Mouse (Mus musculus) layer of hippocampus, adult 11-12 months (tissue): ENCODE results near the gene Timm13.

Experiments used
- DNase-seq: peaks from one replicate; pipeline ENCODE4 v3.0.0; 2022; ENCODE audit warnings: low spot score

Gene Timm13

DNA sequence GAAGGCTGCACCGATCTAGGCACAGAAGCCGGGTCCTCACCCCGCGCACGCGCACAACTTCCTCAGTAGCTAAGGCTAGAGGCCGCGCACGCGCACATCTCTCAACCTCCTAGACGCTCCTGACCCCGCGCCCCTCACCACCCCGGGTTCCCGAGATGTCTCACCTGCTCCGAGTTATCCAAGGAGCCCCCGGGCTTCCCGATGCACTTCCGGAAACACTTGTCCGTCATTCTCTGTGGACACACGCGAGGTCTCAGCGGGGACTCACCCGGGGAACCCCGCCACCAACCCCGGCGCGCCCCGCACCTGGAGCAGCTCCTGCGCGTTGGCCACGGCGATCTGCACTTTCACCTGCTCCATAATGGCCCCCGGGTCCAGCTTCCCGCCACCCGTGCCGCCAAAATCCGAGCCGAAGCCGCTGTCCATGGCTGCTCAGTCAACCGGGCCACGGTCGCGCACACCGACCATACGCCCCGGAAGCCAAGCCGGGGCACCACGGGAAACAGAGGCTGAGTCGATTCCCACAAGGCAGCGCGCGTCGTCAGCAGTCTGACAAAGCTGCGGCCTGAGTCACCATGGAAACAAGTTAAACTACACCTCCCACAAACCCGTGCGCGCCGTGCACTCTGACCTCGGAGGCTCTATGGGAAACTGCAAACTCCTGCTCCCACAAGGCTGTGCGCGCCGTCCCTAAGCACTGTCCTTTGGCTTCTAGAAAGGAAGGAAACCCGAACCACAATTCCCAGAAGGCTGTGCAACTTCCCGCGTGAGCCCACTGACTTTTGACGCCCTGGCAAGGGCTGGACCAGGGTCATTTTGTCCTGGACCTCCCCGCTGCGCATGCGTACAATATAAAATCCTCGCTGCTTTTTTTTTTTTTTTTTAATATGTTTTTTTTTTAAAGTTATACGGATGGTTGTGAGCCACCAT lies at the start of gene Timm13:
Gene Timm13, minus strand, starts transcription at position 652 of the 930 bp plus-strand sequence.
- peak; percentile 99 for DNase-seq

DNA sequence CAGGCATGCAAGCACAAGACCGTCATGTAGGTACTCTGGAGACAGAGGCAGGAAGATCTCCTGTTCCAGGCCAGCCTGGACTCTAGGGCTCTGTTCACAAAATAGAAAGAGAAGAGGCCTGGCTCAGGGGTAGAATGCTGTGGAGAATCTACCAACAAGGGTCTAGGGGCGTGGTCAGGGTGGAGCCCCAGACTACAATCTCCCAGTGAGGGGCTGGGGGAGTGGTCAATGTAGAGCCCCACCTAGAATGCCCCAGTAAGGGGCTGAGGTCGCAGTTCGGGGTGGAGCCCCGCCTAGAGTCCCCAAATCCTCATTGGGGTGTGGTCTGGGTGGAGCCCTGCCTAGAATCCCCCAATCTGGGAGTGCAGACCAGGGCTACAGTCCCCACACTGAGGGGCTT lies 49.5 kb upstream of the Timm13 start:
- DNase-seq = no peak

DNA sequence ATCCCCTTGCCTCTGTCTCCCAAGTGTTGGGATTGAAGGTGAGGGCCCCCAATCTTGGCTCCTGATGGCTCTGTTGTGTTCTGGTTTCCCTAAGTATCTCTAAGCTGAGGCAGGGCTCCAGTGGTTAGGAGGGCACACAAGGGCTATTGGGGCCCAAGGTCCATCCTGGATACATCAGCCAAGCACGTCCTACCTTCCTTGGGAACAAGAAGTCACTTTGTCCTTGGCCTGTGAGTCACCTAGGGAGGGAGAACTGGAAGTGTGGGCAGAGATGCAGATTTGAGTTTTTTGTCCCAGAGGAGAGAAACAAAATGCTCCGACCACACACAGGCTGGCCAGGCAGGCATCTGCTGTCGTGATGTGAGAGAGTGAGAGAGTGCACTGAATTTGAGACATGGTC lies 48.3 kb upstream of the Timm13 start:
- no peak for DNase-seq

DNA sequence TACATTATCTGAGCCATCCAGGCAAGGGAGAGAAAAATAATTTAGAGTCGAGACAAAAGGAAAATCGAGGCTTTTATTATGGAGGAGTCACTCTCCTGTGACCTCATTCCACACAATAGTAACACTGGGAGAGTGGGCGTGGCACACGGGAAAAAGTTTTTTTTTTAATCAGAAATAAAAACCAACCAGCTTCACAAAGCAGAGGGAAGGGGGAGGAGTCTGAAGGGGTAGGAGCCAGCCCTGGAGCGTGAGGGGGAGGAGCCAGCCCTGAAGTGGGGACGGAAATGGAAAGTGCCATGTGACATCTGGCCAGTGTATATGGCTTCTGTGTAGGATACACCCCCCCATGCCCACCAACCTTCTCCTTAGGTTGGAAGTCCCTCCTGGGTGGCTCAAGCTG lies 47.8 kb upstream of the Timm13 start:
- DNase-seq = no peak

DNA sequence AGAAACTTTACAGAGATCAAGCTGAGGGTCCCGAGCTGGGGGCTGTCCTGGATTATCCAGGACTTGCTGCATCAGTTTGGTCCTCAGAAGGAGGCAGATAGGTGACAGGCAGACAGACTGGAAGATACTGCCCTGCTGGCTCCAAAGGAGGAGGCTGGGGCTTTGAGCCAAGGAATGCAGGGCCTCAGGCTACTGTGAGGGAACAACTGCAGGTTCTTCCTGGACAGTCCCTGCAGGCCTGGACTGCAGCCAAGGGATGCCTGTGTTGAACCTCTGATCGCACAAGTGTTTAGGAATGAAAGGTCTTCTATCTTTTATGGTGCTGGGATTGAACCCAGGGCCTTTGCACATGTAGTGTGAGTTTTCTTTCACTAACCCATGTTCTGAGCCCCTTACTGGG lies 47.0 kb upstream of the Timm13 start:
- DNase-seq = no peak

DNA sequence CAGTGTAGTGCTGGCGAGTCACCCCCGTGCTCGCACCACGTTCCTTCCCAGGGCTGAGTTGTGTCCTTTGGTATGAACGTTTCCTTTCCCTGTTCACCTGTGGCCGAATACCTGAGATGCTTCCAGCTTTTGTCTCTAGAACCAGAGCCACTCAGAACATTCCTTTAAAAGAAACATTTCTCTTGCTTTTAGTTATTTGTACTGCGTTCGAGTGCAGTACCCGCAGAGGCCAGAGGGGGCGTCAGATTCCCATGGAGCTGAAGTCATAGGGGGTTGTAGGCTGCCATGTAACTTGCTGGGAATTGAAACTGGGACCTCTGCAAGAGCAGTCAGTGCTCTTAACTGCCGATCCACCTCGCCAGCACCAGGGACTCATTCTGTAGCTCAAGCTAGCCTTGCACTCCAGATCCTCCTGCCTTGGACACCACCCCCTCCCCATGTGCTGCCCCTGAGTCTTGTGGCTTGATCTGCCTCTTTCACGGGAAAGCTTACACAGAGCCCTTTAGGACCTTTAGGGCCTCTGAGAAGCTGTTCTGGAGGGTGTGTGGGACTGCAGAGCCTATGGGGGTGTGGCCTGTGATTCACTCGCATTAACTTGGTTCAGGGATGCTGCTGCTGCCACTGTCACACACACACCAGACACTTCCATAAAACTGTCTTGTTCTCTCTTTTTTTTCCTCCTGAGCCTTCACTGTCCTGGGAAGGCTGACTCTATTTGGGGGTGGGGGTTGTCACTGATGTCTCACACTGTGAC lies 46.1 kb upstream of the Timm13 start:
- DNase-seq = no peak

DNA sequence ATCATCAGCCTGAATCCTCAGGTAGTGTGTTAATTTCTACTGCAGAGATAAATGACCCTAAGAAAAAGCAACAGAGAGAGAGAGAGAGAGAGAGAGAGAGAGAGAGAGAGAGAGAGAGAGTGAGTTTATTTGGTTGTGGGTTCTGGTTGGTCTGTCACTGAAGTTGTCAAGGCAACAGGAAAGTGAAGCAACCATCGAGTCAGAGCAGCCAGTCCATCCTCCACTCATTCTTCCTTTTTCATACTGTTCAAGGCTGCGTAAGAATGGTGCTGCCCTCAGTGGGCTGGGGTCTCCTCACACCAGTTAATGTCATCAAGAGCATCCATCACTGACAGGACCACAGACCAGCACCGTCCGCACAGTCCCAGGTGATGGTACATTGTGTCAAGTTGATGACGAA lies 43.5 kb upstream of the Timm13 start:
- DNase-seq = no peak

DNA sequence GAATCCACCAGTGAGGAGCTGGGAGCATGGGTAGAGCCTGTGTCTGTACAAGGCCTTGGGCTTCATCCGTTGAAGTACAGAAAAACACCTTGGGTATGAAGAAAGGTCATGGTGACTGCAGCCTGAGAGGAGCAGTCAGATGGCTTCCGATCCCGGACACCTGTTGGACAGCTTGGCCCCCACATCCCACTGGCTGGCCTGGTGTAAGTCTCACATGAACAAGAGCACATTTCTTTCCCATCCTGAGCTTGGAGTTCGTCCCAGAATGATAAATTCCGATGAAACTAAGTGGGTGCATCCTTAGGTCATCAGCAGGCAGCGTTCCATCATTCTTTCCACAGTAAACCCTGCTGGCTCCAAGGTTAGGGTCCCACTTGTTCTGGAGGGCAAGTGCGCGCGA lies 42.9 kb upstream of the Timm13 start:
- no peak for DNase-seq

DNA sequence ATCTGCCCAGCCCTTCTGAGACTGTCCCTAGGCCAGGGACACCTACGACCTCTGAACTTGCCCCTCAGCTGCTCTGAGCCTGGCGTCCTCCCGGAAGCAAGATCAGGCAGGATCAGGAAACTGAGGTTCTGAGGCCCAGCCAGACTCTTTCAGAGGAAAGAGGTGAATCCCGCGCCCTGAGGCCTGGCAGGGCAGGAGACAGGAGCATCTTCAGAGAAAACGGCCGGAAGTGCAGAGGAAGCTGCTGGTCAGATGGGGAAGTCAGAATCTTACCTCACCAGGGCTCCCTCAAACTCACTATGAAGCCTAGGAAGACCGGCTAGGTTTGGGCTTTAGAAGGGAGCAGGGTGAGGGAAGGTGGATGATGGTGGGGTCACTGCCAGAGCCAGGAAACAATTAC lies 42.1 kb upstream of the Timm13 start:
- DNase-seq = no peak

DNA sequence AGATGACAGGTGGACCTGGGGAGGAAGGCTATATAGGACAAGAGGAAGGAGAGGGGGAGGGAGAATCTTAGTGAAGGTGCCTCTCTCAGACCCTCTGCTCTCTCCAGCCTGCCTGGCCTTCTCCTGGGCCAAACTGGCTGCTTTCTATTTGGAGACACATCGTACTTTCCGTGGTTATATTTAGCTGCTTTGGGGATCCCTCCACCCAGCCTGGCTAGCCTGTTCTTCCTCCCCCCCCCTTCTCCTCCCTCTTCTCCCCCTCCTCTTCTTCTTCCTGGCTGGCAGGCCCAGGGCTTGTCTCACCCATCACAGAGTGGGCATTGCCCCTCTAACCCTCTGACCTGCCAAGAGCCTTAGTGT lies 40.2 kb upstream of the Timm13 start:
- DNase-seq = no peak

DNA sequence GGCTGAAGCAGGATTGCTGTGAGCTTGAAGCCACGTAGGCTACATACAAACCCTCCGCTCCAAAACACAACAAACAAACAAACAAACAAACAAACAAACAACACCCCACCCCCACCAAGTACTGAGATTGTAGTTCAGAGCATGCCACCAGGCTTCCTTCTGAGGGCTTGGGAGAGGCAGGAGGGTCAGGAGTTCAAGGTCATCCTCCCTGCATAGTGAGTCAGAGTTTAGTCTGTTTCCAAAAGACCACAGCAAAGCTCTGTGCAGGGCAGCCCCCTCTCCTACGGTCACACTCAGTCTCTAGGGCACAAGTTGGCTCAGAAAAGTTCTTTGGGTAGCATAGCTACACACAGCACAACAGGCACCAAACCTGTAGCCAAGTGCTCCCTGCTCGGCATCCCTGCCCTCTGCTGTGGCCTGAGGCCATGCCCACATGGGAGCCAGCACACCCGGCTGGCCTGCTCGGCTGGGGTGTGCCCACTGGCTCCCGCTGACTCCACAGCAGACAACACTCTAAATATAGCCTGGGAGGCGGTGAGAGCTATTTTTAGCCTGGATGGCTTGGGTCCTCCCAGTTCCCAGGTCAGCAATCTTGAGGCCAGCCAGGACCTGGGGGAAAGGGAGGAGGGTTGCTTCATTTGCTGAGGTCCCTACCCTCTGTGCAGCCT lies 39.7 kb upstream of the Timm13 start:
- DNase-seq = no peak

DNA sequence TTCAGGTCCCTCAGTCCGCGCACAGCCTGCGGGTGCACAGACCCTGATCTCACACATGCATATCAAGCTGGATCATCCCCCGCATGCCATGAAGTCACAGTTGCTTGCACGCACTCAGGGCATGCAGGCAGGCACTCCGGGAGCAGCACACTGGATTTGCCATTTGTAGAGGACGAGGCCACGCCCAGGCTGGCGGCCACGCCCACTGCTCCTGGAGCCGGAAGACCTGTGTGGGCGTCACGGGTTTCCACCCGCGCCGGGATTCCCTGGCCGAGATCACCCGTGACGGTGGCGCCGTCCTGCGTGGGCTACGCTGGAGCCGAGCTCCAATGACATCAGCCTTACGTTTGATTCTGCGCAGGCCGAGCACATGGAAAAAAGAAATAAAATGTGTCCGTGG lies 38.9 kb upstream of the Timm13 start:
- peak; percentile 79 for DNase-seq

DNA sequence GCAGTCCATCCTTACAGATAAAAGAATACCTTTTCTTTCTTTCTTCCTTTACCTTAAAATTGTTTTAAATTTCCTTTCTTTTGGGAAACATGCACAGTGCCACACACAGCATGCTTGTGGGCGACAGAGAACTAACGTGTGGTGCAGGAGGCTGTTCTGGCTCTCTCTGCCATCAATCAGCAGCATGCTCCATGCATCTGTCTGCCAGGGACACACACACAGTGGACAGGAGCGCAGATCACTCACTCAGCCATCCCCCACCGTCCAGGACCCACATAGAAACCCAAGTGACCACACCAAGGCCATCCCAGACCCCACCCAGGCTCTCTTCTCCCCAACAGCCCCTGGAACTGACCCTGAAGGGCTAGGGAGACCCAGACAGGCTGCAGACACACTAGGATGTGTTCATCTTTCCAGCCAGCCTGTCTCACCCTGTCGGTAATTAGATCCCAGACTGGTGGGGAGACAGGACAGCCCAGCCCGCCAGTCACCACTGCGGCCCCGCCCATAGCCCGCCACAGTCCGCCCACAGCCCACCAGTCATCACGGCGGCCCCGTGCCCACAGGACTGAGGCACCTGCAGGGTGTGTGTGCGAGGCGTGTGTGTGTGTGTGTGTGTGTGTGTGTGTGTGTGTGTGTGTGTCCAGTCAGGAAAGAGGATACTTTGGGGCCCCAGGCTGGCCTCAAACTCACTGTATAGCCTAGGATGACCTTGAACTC lies 38.2 kb upstream of the Timm13 start:
- DNase-seq = no peak

DNA sequence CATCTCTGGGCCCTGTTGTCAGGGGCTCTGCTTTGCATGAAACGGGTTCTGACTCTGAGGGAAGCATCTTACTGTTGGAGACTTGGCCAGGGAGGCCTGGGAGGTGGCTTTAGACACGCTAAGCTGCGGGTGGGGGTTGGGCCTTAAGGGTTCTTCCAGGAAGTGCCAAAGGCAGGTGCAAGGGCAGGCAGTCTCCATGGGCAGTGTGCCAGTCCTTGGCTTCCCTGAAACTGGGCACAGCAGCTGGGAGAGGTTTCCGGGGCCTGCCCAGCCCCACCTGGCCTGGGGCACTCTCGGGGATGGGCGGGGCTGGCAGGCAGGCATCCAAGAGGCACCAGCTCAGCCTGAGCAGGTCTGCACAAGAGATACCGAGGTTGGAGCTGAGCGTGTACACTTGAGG lies 36.9 kb upstream of the Timm13 start:
- DNase-seq = no peak

DNA sequence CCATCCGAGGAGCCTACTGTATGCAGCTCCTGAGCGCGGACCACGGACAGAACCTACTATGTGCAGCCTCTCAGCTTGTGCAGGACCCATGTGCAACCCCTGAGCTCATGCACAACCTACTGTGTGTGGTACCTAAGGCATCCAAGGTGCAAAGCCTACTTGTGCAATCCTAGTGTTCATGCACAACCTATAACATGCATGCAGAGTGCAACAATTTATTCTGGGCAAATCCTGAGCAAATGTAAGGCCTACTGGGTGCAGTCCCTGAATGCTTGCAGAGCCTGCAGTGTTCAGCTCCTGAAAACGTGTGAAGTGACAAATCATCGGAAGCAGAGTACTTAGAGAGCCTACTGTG lies 36.0 kb upstream of the Timm13 start:
- DNase-seq = no peak

DNA sequence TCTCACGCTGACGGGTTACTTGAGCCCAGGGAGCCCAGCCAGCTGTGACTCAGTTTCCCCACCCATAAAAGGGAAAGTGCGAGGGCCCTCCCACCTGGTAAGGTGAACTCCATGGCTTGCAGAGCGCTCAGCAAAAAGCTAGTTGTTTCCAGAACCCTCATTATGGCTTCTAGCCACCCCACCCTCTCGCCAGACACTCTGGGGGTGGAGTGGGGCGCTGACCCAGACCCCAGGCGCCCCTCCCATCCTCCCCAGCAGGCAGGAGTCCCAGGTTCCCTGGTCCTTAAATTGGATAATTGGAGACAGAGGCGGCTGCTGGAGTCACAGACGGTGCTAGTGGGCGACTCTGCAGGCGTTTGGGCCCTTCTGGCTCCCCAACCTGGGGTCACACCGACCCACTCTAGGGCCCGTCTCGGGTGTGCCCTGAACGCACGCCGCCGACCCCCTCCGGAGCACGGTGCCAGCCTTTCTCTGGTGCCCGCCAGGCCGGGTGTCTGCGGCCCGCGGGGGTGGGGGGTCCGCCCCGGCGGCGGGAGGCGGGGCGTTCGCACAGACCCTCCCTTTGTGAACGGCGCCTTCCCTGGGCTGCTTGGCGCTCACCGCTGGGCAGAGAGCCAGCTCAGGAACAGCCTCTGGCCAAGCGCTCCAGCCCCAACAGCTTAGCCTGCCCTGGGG lies 35.5 kb upstream of the Timm13 start:
- no peak for DNase-seq

DNA sequence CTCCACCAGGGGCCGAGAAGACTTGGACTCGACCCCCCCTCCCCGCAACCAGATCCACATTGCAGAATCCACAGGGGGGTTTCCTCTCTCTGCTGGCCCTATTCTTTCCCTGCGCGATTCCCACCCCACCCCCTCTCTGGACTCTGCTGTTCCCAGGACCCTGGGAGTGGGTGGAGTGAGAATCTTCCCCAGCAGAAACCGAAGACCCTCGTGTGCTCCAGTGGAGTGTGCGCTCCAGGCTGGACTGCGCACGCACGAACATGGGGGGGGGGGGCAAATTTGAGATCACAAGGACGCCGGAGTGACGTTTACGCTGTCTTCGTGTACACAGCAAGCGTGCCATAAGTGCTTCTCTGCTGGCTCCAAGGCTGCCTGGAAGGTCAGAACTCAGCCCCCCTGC lies 34.9 kb upstream of the Timm13 start:
- DNase-seq = no peak

DNA sequence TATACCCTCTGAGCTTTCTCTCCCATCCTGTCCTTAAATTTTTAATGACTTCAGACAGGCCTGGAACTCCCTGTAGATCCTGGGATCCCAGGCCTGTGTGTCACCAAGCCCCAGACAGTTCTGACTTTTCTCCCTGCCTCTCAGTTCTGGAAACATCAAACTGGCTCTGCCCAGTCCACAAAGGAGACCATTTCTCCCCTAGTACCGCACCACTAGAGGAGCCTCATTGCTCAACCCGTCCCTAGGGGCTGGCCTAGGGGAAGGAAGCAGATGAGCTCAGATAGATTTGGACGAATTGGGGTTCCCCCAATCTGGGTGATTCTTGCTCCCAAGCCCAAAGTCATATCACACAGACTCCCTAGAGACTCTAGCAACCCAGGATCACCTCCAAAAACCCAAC lies 34.5 kb upstream of the Timm13 start:
- no peak for DNase-seq

DNA sequence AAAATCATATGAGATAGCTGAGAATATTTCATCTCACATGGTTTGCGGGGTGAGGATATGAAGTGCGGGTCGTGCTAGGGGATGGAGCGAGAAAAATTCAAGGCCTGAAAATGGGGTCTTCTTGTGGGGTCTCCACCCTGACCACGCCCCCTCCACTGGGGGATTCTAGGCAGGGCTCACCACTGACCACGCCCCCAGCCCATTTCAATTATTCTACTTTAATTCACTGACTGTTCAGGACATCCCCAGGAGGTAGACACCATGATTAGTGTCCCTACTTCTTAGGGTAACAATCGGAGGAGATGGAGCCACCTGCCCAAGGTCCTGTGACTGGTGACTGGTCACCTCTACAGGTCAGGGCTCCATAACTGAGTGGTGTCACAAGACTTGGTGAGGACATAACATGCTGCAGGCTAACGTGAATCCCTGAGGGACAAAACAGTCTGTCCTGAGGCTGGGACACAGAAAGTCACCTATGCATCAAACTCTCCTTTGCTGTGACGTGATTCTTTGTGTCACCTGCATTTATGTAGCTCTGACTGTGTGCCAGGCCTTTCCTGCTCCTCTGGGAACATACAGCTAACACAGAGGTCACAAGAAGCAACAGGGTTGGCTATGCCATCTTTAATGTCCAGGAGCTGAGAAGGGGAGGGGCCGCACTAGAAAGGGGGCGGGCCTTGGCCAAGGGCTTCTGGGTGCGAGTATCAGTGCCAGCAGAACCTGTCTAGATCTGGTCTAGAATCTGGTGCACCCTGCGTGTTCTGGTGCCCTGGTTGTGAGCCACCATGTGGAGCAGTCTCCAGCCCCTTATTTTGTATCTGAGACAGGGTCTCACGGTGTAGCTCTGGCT lies 33.6 kb upstream of the Timm13 start:
- no peak for DNase-seq

DNA sequence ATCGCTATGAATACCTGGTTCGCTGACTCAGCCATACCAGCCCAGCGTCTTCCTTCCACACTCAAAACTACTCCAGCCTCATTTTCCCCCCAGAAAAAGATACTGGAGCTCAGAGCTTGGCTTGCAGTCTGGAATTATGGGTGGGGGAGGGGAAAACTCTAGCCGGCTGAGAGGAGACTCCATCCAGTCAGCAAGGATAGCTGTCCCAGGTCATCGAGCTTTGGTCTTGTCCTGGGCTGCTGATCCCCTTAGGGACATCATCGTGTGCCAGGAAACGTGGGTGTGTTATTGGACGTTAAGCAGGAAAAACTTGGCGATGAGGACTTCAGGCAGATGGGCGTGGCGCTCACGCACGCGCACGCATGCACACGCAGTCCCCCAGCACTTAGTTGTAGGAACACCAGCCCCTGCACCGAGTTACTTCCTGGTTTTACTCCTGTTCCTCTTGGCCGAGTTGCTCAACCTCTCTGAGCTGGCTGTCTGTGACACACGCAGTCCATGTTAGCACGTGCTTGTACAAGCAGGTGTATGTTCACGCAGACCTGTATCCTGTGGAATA lies 32.7 kb upstream of the Timm13 start:
- no peak for DNase-seq
